Mouse (Mus musculus) ovary, adult 10 weeks (tissue): ENCODE data around the gene Rassf2. TPM values are rescaled to one million over a fixed set of nuclear protein-coding genes. Genes with fewer than 3 reads are reported as not detected.

Experiments used
- polyA plus RNA-seq: library from polyadenylated mRNA; stranded (reverse); fragments of 350-450 nt; fragmentation: Illumina TruSeq; extraction: RNeasy Lipid Tissue Mini Kit (QIAGEN cat#74804); gene quantifications from one replicate; pipeline ENCODE4 v1.2.3, GENCODE M21; 2014

The Rassf2 gene
- polyA plus RNA-seq = 22.5 TPM

DNA sequence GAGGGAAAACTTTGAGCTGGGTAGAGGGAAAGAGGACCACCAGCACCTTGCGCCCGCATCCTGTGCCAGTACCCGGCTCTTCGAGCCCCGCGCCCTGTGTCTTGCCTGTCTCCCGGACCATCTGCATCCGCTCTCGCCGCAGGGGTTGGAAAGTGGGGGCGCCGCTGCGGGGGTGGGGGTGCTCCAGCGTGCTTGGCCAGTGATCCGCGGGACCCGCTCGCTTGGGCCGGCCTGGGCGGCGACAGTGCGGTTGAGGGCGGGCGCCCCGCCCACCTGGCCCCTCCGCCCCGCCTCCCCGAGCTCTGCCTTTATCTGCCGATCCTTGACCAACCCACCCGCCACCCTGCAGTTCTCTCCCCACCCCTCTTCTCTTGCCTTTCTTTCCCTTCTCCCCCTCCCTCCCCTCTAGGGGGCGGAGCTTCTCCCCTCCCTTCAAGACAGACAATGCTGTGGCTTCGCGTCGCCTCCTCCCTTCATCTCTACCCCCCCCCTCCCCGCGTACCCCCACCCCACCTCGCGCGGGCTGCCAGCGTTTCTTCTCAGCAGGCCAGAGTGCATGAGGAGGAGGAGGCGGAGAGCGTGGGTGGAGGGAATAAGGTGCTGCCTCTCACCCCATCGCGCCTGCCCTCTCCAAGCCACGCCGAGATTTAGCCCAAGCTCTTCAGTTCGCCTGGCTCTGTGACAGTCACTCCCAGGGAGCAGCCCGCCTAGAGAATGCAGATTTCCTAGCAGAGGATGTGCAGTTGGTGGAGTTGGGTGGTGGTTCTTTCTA is at the start of gene Rassf2:
TSS of gene Rassf2 (minus strand) at position 613 of the 772 bp plus-strand sequence.

DNA sequence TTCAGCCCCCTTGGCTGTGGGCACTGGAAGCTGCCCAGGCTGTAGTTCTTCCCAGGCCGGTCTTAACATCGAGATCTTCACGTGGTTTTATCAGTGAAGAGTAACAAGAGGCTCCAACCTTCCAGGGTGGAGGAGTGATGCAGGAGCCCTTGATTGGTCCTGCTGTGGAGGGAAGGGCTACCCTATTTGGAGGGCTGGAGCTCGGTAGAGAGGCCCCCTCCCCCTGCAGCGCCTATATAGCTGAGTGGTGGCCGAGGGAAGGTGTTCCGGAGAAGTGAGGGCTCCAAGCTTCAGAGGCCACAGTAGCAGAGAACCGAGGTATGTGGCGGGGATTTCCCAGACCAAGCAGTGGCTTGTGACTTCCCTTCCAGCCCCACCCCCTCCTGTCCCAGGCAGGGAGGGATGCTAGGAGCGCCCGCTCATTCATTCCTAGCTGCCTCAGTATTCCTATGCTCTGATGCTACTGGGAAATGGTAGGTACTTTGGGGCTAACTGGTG is 79.4 kb downstream of the Rassf2 start, which contains the start of gene Prnd:
TSS of gene Prnd (plus strand) at position 264 of the 498 bp plus-strand sequence.

Other genes with a start within 250 kb of the Rassf2 start
- gene Erv3, start 170.5 kb downstream of the Rassf2 start, polyA plus RNA-seq = not detected
- 96.7 TPM for gene Prnp, start 120.3 kb downstream of the Rassf2 start, polyA plus RNA-seq
- not detected for gene Prn, start 120.3 kb downstream of the Rassf2 start, polyA plus RNA-seq
- 3.8 TPM for gene Prnd, start 79.4 kb downstream of the Rassf2 start, polyA plus RNA-seq
- gene Slc23a2, start 114.8 kb upstream of the Rassf2 start, polyA plus RNA-seq = 40.7 TPM
- 123 TPM for gene Tmem230, start 217.5 kb upstream of the Rassf2 start, polyA plus RNA-seq
- 362 TPM for gene Pcna, start 223.1 kb upstream of the Rassf2 start, polyA plus RNA-seq
- 27.7 TPM for gene Cds2, start 232.9 kb upstream of the Rassf2 start, polyA plus RNA-seq